Mouse (Mus musculus): ENCODE data around the gene 9530053A07Rik. TPM values are rescaled to one million over a fixed set of nuclear protein-coding genes. Genes with fewer than 3 reads are reported as not detected.
"Not testable (repeated sequence)": the region's sequence is repeated elsewhere in the genome, so short reads cannot be mapped to it uniquely, and the experiment has no call there.

9530053A07Rik gene
- polyA plus RNA-seq, 1 experiment from 2014 or later: 0.05 TPM

DNA sequence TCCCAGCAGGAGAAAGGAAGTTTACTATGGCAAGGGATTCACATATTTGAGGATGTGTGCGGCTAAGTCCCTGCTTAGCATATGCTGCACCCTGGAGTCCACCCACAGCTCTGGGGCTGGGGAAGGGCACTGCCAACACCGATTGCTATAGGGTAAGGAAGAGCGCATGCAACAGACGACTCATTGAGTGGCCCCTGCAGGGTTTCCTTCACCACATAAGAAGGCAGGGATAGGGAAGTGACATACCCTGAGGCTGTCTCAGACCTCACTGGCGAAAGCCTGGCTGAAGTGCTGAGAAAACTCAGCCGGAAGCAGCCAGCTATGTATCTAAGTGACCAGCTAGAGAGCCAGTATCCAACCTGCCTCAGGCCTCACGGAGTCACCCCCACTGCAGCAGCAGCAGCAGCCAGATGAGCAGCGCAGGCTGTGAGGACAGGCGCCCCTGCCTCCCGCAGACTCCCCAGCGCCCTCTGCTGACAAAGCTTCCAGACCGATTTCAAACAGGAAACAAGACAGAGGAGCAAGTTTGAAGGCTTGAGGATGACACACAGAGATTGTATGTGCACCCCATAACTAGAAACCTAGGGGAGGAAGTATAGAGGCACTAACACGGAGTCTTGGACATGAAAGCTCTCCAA is 22.4 kb downstream of the 9530053A07Rik start:
- no peak overlapping the region for H3K4me3 ChIP-seq
- WGBS: 19% methylated on average over 13 of the region's 13 CpGs
- DNase-seq (ENCODE audit: low spot score): peak; percentile 56
- no peaks in the 10 kb centered on the region for H3K36me3 ChIP-seq
- H3K4me1 ChIP-seq: peaks cover 17% of the 10 kb centered on the region
- H3K27ac ChIP-seq (replicated peaks): peak overlapping the region; percentile 2; the same call in 1 of the 2 replicates
- H3K9me3 ChIP-seq (replicated peaks): no peaks in the 10 kb centered on the region
- H3K27me3 ChIP-seq (ENCODE audit: low read depth, poor library complexity, severe bottlenecking): peaks cover 7% of the 10 kb centered on the region; the same call in 1 of the 2 replicates

DNA sequence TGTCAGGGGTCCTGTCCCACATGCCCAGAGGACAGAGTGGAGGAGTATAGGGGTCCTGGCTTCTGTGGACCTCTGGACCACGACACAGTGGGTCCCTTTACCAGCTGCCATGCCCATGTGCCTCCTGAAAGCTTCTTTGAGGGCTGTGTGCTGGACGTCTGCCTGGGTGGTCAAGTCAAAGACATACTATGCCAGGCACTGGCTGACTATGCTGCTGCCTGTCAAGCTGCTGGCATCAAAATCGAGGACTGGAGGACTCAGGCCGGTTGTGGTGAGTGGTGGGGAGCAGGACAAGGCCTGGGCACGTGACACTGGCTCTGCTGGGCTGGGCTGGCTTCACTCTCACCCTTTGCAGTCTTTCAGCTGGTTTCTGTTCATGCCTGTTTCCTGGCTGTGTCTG is 24.3 kb downstream of the 9530053A07Rik start:
- not testable (repeated sequence) for H3K4me1 ChIP-seq; H3K36me3 ChIP-seq; H3K27ac ChIP-seq (replicated peaks); DNase-seq (ENCODE audit: low spot score); H3K4me3 ChIP-seq; H3K9me3 ChIP-seq (replicated peaks); H3K27me3 ChIP-seq (ENCODE audit: low read depth, poor library complexity, severe bottlenecking)
- 56% methylated on average over 5 of the region's 5 CpGs for WGBS

DNA sequence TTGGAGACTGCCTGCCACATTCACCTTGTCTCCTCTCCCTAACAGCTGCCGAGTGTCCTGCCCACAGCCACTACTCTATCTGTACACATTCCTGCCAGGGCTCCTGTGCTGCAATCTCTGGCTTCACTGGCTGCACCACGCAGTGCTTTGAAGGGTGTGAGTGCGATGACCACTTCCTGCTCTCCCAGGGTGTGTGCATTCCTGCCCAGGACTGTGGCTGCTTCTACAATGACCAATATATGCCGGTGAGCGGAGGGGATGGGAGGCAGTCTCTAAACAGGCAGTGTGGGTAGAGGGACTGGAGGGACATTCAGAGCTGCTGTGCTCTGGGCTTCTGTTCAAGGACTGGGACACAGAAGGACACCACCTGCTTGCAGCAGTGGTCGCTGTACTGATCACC is 30.0 kb downstream of the 9530053A07Rik start:
- no peaks in the 10 kb centered on the region for H3K36me3 ChIP-seq
- no peaks in the 10 kb centered on the region for H3K9me3 ChIP-seq (replicated peaks)
- 72% methylated on average over 6 of the region's 6 CpGs for WGBS
- DNase-seq (ENCODE audit: low spot score): no peak
- H3K4me3 ChIP-seq: no peak overlapping the region
- H3K27me3 ChIP-seq (ENCODE audit: low read depth, poor library complexity, severe bottlenecking): no peaks in the 10 kb centered on the region
- no peaks in the 10 kb centered on the region for H3K4me1 ChIP-seq
- 0 out of 2 replicates have a peak overlapping the region, but pooled peaks have one; percentile 38 for H3K27ac ChIP-seq (replicated peaks)

DNA sequence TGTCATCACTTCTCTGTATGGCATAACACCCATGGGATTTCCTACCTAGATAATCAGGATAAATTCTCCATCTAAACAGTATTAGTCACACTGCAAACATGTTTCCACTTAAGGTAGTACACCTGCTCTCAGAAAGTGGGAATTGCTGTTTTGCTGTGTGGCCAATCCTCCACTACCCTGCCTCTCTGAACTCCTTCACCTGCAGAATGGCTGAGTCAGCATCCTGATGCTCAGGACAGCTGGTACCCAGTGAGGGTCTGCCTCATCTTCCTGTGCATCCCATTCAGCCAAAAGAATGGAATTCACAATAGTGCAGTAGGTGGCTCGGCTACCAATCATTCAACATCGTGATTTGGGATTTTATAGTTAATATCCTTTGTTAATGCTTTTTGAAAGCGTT is 30.6 kb downstream of the 9530053A07Rik start:
- WGBS: 78% methylated on average over 3 of the region's 3 CpGs
- Histone ChIP-seq H3K9me3 (replicated peaks) (no peaks in the 10 kb centered on the region), H3K4me1 (no peaks in the 10 kb centered on the region), H3K27me3 (ENCODE audit: low read depth, poor library complexity, severe bottlenecking) (no peaks in the 10 kb centered on the region), H3K27ac (replicated peaks) (no peak overlapping the region), H3K4me3 (no peak overlapping the region), H3K36me3 (no peaks in the 10 kb centered on the region)
- no peak for DNase-seq (ENCODE audit: low spot score)

DNA sequence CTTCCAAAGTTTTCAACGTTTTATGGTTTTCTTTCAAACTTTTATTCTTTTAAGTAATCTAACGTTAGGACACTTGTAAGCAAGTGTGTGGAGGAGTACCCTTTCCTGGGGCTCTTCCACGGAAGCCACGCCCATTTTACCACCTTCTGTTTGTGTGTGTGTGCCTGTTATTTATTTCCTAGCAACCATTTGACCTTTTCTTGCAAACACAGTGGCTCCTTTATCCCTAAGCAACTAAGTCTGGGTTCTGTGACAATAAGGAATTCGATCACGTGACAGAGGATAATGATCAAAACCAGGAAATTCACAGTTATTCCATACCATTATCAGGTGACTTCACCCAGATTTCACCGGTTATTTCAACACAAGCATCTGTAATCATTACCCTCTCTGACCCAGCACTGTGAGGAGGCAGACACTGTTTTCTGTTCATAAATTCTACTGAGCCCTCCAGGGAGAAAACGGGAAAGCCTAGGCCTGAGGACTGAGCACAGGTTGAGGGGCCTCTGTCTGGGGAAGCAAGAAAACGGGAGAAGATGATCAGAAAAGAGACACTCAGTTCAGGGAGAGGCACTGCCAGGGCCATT is 32.0 kb downstream of the 9530053A07Rik start:
- Histone ChIP-seq H3K27ac (replicated peaks) (no peak overlapping the region), H3K9me3 (replicated peaks) (0 out of 2 replicates have a peak, but pooled peaks cover 8% of the 10 kb centered on the region), H3K36me3 (no peaks in the 10 kb centered on the region), H3K27me3 (ENCODE audit: low read depth, poor library complexity, severe bottlenecking) (no peaks in the 10 kb centered on the region), H3K4me1 (no peaks in the 10 kb centered on the region), H3K4me3 (no peak overlapping the region)
- 68% methylated on average over 9 of the region's 9 CpGs for WGBS
- no peak for DNase-seq (ENCODE audit: low spot score)

DNA sequence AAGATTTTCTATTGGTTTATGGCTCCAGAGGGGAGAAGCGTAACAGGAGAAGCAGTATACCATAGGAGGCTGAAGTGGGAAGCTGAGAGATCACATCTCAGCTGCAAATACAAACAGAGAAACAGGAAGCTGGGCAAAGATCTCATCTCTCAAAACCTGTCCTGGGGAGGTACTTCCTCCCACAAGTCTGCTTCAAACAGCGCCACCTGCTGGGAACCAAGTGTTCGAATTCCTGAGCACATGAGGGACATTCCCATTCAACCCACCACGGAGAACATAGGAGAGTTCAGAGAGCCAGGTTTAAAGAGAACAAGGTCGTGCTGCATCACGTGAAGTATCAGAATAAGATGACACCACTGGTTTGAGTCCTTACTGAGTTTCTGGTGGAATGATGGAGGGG is 36.1 kb downstream of the 9530053A07Rik start:
- DNase-seq (ENCODE audit: low spot score): no peak
- 82% methylated on average over 6 of the region's 6 CpGs for WGBS
- Histone ChIP-seq H3K27me3 (ENCODE audit: low read depth, poor library complexity, severe bottlenecking) (no peaks in the 10 kb centered on the region), H3K9me3 (replicated peaks) (0 out of 2 replicates have a peak, but pooled peaks cover 8% of the 10 kb centered on the region), H3K27ac (replicated peaks) (no peak overlapping the region), H3K36me3 (no peaks in the 10 kb centered on the region), H3K4me1 (peaks cover 15% of the 10 kb centered on the region), H3K4me3 (no peak overlapping the region)

DNA sequence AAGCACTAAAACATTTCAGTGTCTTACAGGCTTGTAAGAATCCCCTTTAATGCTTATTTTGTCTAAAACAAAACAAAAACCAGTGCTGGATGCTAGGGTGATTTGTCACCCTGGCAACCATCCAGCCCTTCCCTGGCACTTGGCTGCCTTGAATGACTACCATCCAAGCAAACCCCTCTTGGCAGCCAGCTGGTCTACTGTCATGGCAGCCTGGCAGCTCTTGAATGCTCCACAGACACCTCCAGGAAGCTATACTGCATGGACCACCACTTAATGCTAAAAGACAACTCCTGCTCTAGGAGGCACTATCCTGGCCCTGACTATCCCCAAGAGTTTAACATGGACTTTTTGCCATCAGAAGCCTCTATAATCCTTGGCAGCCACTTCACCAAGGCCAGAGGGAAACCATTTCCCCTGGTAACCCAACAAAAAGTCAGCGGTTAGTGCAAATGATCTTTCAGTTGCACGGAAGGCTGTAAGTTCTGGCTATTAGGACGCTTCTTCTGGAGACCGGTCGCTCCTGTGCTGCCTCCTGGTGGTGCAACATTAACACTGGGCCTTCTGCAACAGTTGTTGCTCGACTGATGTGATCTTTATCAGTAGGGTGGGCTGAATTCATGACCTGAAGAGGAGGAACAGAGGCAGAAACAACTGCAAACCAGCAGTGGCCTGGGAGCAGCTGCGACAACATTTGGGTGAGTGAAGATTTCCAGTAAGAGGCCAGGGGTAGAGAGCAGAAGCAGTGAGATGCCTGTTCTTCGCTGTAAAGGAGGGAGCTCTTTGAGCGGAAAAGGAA is 39.3 kb downstream of the 9530053A07Rik start:
- 0 out of 2 replicates have a peak, but pooled peaks cover 8% of the 10 kb centered on the region for H3K9me3 ChIP-seq (replicated peaks)
- DNase-seq (ENCODE audit: low spot score): peak; percentile 74
- H3K4me3 ChIP-seq: peak overlapping the region; percentile 89
- H3K27ac ChIP-seq (replicated peaks): peak overlapping the region; percentile 84; the same call in 1 of the 2 replicates
- peaks cover 30% of the 10 kb centered on the region for H3K4me1 ChIP-seq
- no peaks in the 10 kb centered on the region for H3K36me3 ChIP-seq
- H3K27me3 ChIP-seq (ENCODE audit: low read depth, poor library complexity, severe bottlenecking): no peaks in the 10 kb centered on the region
- 15% methylated on average over 9 of the region's 9 CpGs for WGBS

DNA sequence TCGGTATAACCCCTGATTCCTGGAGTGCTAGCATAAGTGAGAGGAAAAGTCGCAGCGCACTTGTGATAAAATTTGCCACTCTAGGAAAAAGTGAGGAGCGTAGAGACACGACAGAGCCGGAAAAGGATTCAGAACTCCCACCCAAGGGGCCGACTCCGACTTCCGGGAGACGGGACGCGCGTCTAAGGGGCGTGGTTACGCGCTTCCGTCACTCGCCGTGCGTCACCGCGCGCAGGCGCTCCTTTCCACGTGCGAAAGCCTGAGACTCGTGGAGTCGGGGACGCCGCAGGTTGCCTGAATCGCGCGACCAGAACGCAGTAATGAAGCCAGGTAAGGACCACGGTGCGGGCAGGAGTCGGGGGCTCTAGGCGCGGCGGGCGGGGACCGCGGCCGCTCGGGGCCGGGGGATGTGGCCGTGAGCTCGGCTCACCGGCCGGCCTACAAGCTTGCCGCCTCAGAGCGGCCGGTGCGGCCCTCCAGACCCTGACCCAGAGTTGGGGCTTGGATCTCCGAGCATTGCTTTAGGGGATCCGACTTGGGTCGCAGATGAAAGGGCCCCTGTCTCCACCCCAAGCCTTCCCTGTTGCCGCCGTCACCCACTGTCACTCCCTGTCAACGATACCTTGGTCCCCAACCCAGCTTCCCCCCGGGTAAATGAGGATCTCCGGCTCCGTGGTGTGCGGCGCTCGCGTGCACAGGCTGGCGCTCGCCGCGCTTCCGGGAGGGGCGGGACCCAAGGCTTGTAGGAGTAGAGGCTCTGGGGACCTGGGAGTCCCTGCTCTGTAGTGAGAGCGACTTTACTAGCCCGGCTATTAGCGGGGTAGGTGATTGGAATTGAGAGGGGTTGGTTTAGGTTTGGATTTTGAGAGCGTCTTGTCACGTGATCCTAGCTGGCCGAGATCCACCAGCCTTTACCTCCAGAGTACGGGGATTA is 40.5 kb downstream of the 9530053A07Rik start, which contains the start of gene Fbl:
Gene Fbl, plus strand, starts transcription at position 222 of the 934 bp plus-strand sequence.
- WGBS: under 1% methylated on average over 80 of the region's 80 CpGs

DNA sequence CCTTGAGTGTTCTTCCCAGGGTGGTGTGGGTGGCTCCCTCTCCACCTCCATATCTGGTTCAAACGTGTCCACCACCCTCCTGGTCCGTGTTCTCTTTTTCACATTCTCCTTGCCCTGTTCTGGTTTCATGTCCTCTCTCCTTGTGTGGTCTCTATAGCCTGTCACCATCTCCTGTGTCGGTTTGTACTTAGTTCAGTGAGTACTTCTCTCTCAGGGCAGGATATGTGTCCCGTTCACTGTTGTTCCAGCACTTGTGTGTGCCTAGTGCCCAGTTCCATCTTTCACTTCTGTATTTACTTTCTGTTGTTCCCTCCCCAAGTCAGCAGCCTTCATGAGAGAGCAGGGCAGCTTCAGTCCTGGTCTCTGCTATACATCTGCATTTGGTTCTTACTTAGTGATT is 46.1 kb downstream of the 9530053A07Rik start:
- DNase-seq (ENCODE audit: low spot score): no peak
- H3K36me3 ChIP-seq: peaks cover 50% of the 10 kb centered on the region
- H3K27ac ChIP-seq (replicated peaks): no peak overlapping the region
- peaks cover 17% of the 10 kb centered on the region for H3K4me1 ChIP-seq
- H3K9me3 ChIP-seq (replicated peaks): no peaks in the 10 kb centered on the region
- no peaks in the 10 kb centered on the region for H3K27me3 ChIP-seq (ENCODE audit: low read depth, poor library complexity, severe bottlenecking)
- H3K4me3 ChIP-seq: no peak overlapping the region
- 82% methylated on average over 4 of the region's 4 CpGs for WGBS

More for the DNA sequence above, 40.5 kb downstream of the 9530053A07Rik start, which contains the start of gene Fbl:
- H3K9me3 ChIP-seq (replicated peaks): 0 out of 2 replicates have a peak, but pooled peaks cover 8% of the 10 kb centered on the region
- peak within 1 kb of the TSS; percentile 89 for H3K4me3 ChIP-seq
- no peaks in the 10 kb centered on the region for H3K27me3 ChIP-seq (ENCODE audit: low read depth, poor library complexity, severe bottlenecking)
- H3K4me1 ChIP-seq: peaks cover 30% of the 10 kb centered on the region
- H3K27ac ChIP-seq (replicated peaks): peak within 1 kb of the TSS; percentile 84
- H3K36me3 ChIP-seq: peaks cover 8% of the 10 kb centered on the region
- peak; percentile 92 for DNase-seq (ENCODE audit: low spot score)

DNA sequence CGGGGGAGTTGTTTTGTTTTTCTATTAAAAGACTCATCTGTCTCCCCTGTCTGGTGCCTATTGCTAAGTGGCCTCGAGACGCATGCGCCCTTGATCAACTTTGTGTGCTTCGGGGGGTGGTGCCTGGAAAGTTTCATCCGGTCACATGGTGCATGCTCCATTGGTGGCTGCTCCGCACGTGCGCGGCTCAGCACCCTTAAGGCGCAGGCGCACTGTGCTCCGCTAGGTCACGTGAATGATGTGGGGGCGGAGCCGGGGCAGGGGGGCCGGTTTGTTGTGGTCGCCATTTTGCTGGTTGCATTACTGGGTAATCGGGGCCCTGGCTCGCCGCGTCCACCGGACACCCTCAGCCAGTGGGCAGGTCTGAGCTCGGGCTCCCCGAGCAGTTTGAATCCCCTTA is 50.0 kb downstream of the 9530053A07Rik start, which contains the start of gene Dyrk1b:
Gene Dyrk1b, plus strand, starts transcription at position 242 of the 400 bp plus-strand sequence.
- under 1% methylated on average over 25 of the region's 25 CpGs for WGBS
- H3K4me1 ChIP-seq: peaks cover 14% of the 10 kb centered on the region
- no peaks in the 10 kb centered on the region for H3K9me3 ChIP-seq (replicated peaks)
- peak; percentile 98 for DNase-seq (ENCODE audit: low spot score)
- H3K27me3 ChIP-seq (ENCODE audit: low read depth, poor library complexity, severe bottlenecking): no peaks in the 10 kb centered on the region
- H3K4me3 ChIP-seq: peak within 1 kb of the TSS; percentile 83
- H3K27ac ChIP-seq (replicated peaks): peak within 1 kb of the TSS; percentile 98
- H3K36me3 ChIP-seq: peaks cover 80% of the 10 kb centered on the region

DNA sequence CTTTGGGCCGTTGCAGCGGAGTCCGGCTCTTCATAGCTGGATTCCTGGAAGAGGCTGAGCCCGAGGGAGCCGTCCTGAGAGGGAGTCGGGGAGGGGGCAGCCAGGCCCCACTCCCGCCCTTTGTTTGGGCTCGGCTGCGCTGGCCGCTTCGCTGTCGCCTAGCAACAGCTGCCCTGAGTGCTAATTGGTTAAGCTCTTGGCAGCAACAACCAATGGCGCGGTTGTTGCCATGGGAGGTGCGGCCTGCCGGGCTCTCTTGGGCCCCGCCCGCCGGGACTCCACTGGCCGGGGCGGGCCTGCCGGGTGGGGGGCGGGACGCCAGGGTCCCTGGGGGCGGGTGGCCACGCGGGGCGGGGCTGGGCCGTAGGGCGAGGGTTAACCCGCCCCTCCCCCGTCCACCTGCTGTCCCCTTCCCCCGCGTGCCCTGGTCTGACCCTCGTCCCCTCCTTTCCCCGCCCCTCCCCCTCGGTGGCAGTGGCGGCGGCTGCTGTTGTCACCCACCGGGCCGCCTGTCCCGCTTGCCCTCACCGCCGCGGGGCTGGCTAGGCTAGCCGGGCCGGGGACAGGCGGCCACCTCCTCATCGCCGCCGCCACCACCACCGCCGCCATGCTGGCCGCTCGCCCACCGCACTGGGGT is 50.6 kb downstream of the 9530053A07Rik start:
- peaks cover 80% of the 10 kb centered on the region for H3K36me3 ChIP-seq
- H3K4me1 ChIP-seq: peaks cover 14% of the 10 kb centered on the region
- peak overlapping the region; percentile 98 for H3K27ac ChIP-seq (replicated peaks)
- WGBS: under 1% methylated on average over 54 of the region's 56 CpGs
- H3K4me3 ChIP-seq: peak overlapping the region; percentile 83
- DNase-seq (ENCODE audit: low spot score): peak; percentile 95
- H3K27me3 ChIP-seq (ENCODE audit: low read depth, poor library complexity, severe bottlenecking): no peaks in the 10 kb centered on the region
- no peaks in the 10 kb centered on the region for H3K9me3 ChIP-seq (replicated peaks)

Measured in midbrain, embryonic 10.5 days (tissue).